Mouse (Mus musculus): ENCODE data around the gene Srpr.
A peak's percentile ranks its signal among the peaks of the same experiment; 100 is the strongest.

Gene Srpr

GRCm38 (mm10) chr9:35264509-35264908 is 64.5 kb downstream of the Srpr start:
- DNase-seq: no peak

GRCm38 (mm10) chr9:35267146-35267975 is 67.4 kb downstream of the Srpr start, which contains the start of the genes Fam118b and Rpusd4:
Fam118b (minus strand) TSS chr9:35267805.
Rpusd4 (plus strand) TSS chr9:35267865.
- peak; percentile 93 to 95 for DNase-seq

GRCm38 (mm10) chr9:35267976-35268715 is 68.2 kb downstream of the Srpr start:
- no peak for DNase-seq

- no peak for DNase-seq
These were observed 77.9 kb downstream of the Srpr start for GRCm38 (mm10) chr9:35277855-35278365.

GRCm38 (mm10) chr9:35278451-35278850 is 78.5 kb downstream of the Srpr start:
- DNase-seq: no peak

GRCm38 (mm10) chr9:35282006-35282850 is 82.3 kb downstream of the Srpr start:
- peak; percentile 56 to 80 for DNase-seq

GRCm38 (mm10) chr9:35282851-35283200 is 82.9 kb downstream of the Srpr start:
- no peak for DNase-seq

- DNase-seq: no peak
These were observed 83.6 kb downstream of the Srpr start for GRCm38 (mm10) chr9:35283415-35284069.

GRCm38 (mm10) chr9:35284351-35284750 is 84.4 kb downstream of the Srpr start:
- DNase-seq: no peak

GRCm38 (mm10) chr9:35286351-35286750 is 86.4 kb downstream of the Srpr start:
- DNase-seq: no peak

GRCm38 (mm10) chr9:35289992-35290391 is 90.0 kb downstream of the Srpr start:
- no peak for DNase-seq

- DNase-seq: no peak
These were observed 90.4 kb downstream of the Srpr start for GRCm38 (mm10) chr9:35290417-35290816.

- DNase-seq: no peak
These were observed 90.9 kb downstream of the Srpr start for GRCm38 (mm10) chr9:35290916-35291315.

- DNase-seq: no peak
These were observed 93.5 kb downstream of the Srpr start for GRCm38 (mm10) chr9:35293465-35293864.

Data from cerebellum, adult 18-20 months (tissue).